Mouse (Mus musculus) heart, embryonic 16.5 days (tissue): ENCODE measurements at regions not wholly inside any gene's neighbourhood (a gene's known extent, or its start where the extent isn't known, plus 50 kb on each side); places are given as distances from the start of the nearest gene placed in this dataset.

ENCODE experiments used
- ATAC-seq: fragments of 200-750 bp; cut with Nextera tagmentation; replicated peaks from 2 replicates; pipeline ENCODE4 v1.8.0; 2017; ENCODE audit warnings: moderate number of reproducible peaks; ENCODE audit not compliant: insufficient read depth, low FRiP score; ENCODE audit errors: extremely low read depth
- H3K27ac ChIP-seq: fragments of 300-500 bp; sonication (generic); 2 replicates; pipeline ENCODE4 v1.5.1; 2014; ENCODE audit warnings: mild to moderate bottlenecking, low read length, control low read depth, moderate library complexity
- H3K27me3 ChIP-seq: fragments of 300-500 bp; sonication (generic); 2 replicates; pipeline ENCODE4 v1.6.1; 2014; ENCODE audit warnings: low read length, mixed read lengths; ENCODE audit not compliant: control insufficient read depth, insufficient read depth
- H3K36me3 ChIP-seq: fragments of 300-500 bp; sonication (generic); 2 replicates; pipeline ENCODE4 v1.6.1; 2014; ENCODE audit not compliant: control insufficient read depth, insufficient read depth
- H3K4me1 ChIP-seq: fragments of 300-500 bp; sonication (generic); 2 replicates; pipeline ENCODE4 v1.6.1; 2014; ENCODE audit warnings: low read length, mixed read lengths; ENCODE audit not compliant: control insufficient read depth, insufficient read depth
- H3K4me2 ChIP-seq: fragments of 300-500 bp; sonication (generic); 2 replicates; pipeline ENCODE4 v1.6.1; 2014; ENCODE audit warnings: low read depth, mild to moderate bottlenecking, control low read depth, low read length
- H3K4me3 ChIP-seq: fragments of 300-500 bp; sonication (generic); 2 replicates; pipeline ENCODE4 v1.5.1; 2014; ENCODE audit warnings: mild to moderate bottlenecking, control low read depth, low read length
- H3K9ac ChIP-seq: fragments of 300-500 bp; sonication (generic); 2 replicates; pipeline ENCODE4 v1.6.1; 2014; ENCODE audit warnings: low read length, control low read depth
- H3K9me3 ChIP-seq: fragments of 300-500 bp; sonication (generic); replicated peaks from 2 replicates; pipeline ENCODE4 v1.6.1; 2016; ENCODE audit warnings: low read length; ENCODE audit not compliant: control insufficient read depth
- WGBS: fragments of 180-500 bp; shearing (Covaris S2); extraction: QIAGEN DNeasy Blood & Tissue Kit; methylation state at CpG from one replicate; pipeline ENCODE4 v1.1.7; 2014; 5-methylcytosine and 5-hydroxymethylcytosine counted together

DNA sequence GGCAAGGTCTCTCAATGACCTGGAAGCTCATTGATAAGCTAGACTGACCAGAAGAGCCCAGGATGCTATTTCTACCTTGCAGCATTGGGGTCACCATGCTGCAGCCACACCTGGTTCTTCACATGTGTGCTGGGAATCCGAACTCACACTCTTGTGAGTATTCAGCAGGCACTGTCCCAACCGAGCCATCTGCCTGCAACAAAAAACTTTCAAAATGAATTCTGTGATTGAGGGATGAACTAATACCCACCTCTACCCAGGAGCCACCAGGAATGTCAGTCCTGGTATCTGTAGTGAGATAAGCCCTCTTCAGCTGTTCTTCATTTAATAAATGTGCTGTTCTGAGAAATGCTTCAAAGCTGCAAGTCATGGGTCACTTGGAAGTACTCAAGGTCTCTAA lies 104.6 kb upstream of the Smad1 start:
- H3K4me1 ChIP-seq = peaks cover 1% of the 10 kb centered on the region; the same call in 1 of the 2 replicates
- no peaks in the 10 kb centered on the region for H3K27me3 ChIP-seq
- H3K9ac ChIP-seq = no peak overlapping the region
- H3K27ac ChIP-seq = no peak overlapping the region
- no peak overlapping the region for H3K4me2 ChIP-seq
- H3K36me3 ChIP-seq = no peaks in the 10 kb centered on the region
- WGBS = 76% methylated on average over 2 of the region's 2 CpGs
- no peak overlapping the region for H3K4me3 ChIP-seq
- no peaks in the 10 kb centered on the region for H3K9me3 ChIP-seq
- ATAC-seq = no peak

DNA sequence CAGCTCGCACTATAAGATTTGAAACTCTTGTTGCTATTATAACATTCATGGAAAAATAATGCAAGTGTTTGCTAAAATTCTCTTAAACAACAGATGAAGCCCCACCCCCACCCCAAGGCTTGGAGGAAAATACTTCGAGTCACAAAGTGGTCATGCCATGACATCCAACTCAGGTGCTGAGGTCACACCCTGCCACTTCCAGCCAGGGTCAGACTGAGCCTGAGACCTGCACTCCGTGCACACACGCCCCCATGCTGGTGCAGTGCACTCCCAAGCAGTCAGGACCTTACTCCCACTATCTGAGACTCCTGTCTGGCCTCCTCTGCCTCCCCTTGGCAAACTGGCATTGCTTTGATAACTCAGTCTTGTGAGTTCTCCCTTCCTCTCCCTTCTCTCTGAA lies 102.7 kb upstream of the Smad1 start:
- no peak overlapping the region for H3K4me3 ChIP-seq
- no peak for ATAC-seq
- no peak overlapping the region for H3K27ac ChIP-seq
- WGBS = 64% methylated on average over 4 of the region's 4 CpGs
- H3K9ac ChIP-seq = no peak overlapping the region
- peaks cover 10% of the 10 kb centered on the region for H3K4me1 ChIP-seq
- H3K4me2 ChIP-seq = no peak overlapping the region
- no peaks in the 10 kb centered on the region for H3K27me3 ChIP-seq
- no peaks in the 10 kb centered on the region for H3K36me3 ChIP-seq
- H3K9me3 ChIP-seq = no peaks in the 10 kb centered on the region

DNA sequence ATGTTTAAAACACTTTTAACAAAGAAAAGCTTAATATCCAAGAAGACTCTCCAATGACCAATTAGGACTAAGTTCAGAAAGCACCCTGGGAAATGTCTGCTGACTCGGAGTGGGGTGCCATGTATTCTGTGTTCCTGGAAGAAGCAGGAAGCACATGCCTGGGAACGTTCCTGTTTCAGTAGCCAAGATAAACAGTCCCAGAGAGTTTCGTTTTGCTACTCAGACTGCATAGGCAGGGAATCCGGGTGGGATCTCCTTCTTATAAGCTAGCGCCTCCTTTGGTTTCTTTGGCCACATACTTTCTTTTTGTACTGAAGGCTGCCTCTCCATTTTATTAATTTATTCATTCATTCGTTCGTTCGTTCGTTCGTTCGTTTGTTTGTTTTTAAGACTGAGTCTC lies 101.9 kb upstream of the Smad1 start:
- Histone ChIP-seq H3K9ac (no peak overlapping the region), H3K4me1 (peaks cover 10% of the 10 kb centered on the region), H3K27ac (0 out of 2 replicates have a peak overlapping the region, but pooled peaks have one; percentile 24), H3K27me3 (no peaks in the 10 kb centered on the region), H3K9me3 (no peaks in the 10 kb centered on the region), H3K4me3 (no peak overlapping the region), H3K4me2 (no peak overlapping the region), H3K36me3 (no peaks in the 10 kb centered on the region)
- WGBS = 65% methylated on average over 11 of the region's 11 CpGs
- ATAC-seq = peak; percentile 56; the same call in 1 of the 2 replicates

DNA sequence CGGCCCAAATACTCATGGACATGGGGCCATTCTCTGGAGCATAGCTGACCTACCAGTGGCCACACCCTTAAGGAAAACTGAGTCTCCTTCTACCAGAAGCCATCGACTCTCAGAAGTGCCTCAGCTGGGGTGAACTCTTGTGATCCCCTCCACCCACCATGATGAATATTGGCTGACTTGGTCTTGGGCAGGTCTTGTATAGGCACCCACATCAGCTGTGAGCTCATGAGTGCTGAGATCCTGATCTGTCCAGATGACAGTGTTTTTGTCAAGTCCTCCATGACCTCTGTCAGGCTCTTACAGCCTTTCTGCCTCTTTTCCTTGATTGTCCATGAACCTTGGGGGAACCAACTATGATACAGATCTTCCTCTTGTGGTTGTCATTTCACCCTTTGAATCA lies 99.9 kb upstream of the Smad1 start:
- Histone ChIP-seq H3K27ac (no peak overlapping the region), H3K9me3 (no peaks in the 10 kb centered on the region), H3K36me3 (no peaks in the 10 kb centered on the region), H3K27me3 (no peaks in the 10 kb centered on the region), H3K4me1 (peaks cover 10% of the 10 kb centered on the region), H3K4me3 (no peak overlapping the region), H3K4me2 (no peak overlapping the region), H3K9ac (no peak overlapping the region)
- no peak for ATAC-seq
- 93% methylated on average over 2 of the region's 2 CpGs for WGBS

DNA sequence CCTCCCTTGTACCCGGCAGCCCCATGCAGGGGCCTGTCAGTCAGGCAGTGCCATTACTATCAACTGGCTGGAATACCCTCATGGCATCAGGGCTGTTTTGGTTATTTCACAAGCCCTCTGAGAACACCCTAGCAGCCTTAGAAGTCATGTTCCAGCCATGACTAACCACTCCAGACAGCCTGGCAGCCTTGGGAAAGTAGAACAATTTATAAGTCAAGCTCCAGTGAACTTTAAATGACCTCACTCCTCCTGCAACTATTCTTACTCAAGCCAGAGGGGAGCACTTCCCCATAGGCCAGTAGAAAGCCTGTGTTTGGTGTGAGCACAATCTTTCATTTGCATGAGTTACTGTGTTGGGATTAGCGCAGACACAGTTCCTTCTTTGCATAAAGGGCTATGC lies 99.3 kb upstream of the Smad1 start:
- Histone ChIP-seq H3K9ac (no peak overlapping the region), H3K27ac (0 out of 2 replicates have a peak overlapping the region, but pooled peaks have one; percentile 14), H3K27me3 (no peaks in the 10 kb centered on the region), H3K9me3 (no peaks in the 10 kb centered on the region), H3K36me3 (no peaks in the 10 kb centered on the region), H3K4me1 (peaks cover 10% of the 10 kb centered on the region), H3K4me3 (no peak overlapping the region), H3K4me2 (no peak overlapping the region)
- ATAC-seq = no peak
- WGBS = 51% methylated on average over 2 of the region's 2 CpGs

DNA sequence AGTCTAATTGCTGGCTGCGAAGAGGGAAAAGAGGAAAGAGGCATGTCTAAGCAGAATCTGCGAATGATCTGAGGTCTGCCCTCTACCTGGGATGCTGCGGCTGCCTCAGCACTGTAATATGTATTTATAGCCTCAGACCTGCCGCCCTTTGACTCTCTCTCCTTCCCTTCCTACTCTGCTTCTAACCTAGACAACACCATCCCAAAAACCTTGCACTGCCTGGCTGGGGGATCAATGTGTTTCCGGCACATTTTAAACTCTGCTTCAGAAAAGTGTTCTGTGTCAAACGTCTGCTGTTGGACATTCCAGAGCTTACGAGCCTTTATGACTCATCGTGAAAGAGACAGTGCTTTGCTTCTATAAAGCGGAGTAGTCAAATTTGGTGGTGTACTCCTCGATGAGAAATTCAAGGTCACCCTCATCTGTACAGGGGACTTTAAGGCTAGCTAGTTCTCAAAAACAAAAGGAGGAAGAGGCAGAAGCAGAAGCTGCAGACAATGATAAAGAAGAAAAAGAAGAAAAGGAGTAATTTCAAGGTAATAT lies 91.9 kb upstream of the Smad1 start:
- ATAC-seq = no peak
- Histone ChIP-seq H3K9ac (no peak overlapping the region), H3K4me1 (peaks cover 9% of the 10 kb centered on the region), H3K4me2 (no peak overlapping the region), H3K27ac (no peak overlapping the region), H3K27me3 (no peaks in the 10 kb centered on the region), H3K4me3 (no peak overlapping the region), H3K9me3 (no peaks in the 10 kb centered on the region), H3K36me3 (no peaks in the 10 kb centered on the region)
- 37% methylated on average over 10 of the region's 10 CpGs for WGBS

DNA sequence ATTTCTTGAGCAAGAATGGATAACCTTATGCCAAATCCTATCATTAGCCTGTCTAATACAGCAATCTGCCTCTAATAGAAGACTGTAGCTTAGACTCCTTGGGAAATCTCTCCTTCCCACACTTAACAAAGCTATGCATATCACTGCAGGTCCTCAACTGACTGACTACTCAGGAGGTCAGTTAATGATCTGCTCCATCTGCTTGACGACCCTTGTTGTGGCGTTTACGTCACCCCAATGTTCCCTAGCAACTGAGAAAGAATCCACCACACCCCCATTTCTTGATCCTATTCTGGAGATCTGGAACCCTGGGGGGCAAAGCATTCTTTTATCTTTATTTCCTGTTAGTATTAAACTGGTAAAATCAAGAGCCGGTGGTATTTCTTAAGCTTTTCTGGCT lies 91.4 kb upstream of the Smad1 start:
- Histone ChIP-seq H3K4me1 (peaks cover 9% of the 10 kb centered on the region), H3K36me3 (no peaks in the 10 kb centered on the region), H3K27me3 (no peaks in the 10 kb centered on the region), H3K27ac (no peak overlapping the region), H3K4me3 (no peak overlapping the region), H3K9me3 (no peaks in the 10 kb centered on the region), H3K9ac (no peak overlapping the region), H3K4me2 (no peak overlapping the region)
- no peak for ATAC-seq
- 63% methylated on average over 4 of the region's 4 CpGs for WGBS

DNA sequence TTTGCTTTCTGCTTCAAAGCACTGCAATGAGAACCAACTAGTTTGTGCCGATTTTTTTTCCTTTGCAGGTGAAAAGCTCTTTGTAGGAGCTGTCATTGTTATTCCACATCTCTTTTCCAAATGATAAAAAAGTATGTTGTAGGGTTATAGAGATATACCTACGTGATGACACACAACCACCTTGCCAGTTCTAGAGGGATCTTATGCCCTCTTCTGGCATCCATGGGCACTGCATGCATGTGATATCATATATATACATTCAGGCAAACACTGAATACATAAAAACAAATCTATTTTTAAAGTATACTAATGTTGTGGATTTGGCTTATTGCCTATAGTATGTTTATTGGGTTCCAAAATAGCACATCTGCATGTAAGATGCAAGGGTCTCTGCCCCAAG lies 89.5 kb upstream of the Smad1 start:
- Histone ChIP-seq H3K36me3 (no peaks in the 10 kb centered on the region), H3K27me3 (no peaks in the 10 kb centered on the region), H3K27ac (no peak overlapping the region), H3K4me1 (peaks cover 9% of the 10 kb centered on the region), H3K9me3 (no peaks in the 10 kb centered on the region), H3K4me2 (no peak overlapping the region), H3K9ac (no peak overlapping the region), H3K4me3 (no peak overlapping the region)
- 62% methylated on average over 2 of the region's 2 CpGs for WGBS
- no peak for ATAC-seq

DNA sequence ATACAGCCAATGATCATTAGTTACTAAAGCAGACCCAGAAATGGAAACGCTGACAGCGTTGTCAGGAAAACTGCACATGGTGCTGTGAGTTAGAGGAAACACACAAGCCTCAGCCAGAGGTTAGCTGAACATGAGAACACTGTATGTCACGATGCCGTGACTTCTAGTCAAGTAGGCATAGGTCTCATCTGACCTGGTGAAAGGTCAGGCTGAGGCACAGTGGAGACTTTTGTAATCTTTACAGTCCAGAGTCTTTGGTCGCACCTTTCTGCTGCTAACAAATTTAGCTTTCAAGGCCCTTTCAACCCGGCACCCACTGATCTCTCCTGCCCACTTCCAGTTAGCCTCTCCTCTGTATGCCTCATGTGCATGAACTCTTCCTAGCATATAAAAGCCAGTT lies 88.3 kb upstream of the Smad1 start:
- H3K9ac ChIP-seq = no peak overlapping the region
- H3K9me3 ChIP-seq = no peaks in the 10 kb centered on the region
- no peaks in the 10 kb centered on the region for H3K27me3 ChIP-seq
- no peak overlapping the region for H3K4me2 ChIP-seq
- ATAC-seq = no peak
- peaks cover 9% of the 10 kb centered on the region for H3K4me1 ChIP-seq
- H3K4me3 ChIP-seq = no peak overlapping the region
- WGBS = 77% methylated on average over 6 of the region's 6 CpGs
- H3K27ac ChIP-seq = no peak overlapping the region
- H3K36me3 ChIP-seq = no peaks in the 10 kb centered on the region
